Mouse (Mus musculus): ENCODE measurements around the gene Tmf1. TPM values are rescaled to one million over a fixed set of nuclear protein-coding genes. Genes with fewer than 3 reads are reported as not detected.

The Tmf1 gene
- polyA plus RNA-seq, 1 experiment from 2014 or later = 38.3 TPM

- peak overlapping the region; percentile 81 for H3K4me2 ChIP-seq
- 82% methylated on average over 12 of the region's 12 CpGs for WGBS
- H3K9ac ChIP-seq (replicated peaks) = no peak overlapping the region
- peak overlapping the region; percentile 62 for H3K4me3 ChIP-seq (replicated peaks)
- ATAC-seq (ENCODE audit: insufficient number of reproducible peaks, insufficient read depth, low FRiP score, low TSS enrichment, low read depth) = no peak
- H3K27me3 ChIP-seq = peaks cover 5% of the 10 kb centered on the region; the same call in 1 of the 2 replicates
- H3K4me1 ChIP-seq (replicated peaks) = peaks cover 7% of the 10 kb centered on the region; the same call in 1 of the 2 replicates
- H3K36me3 ChIP-seq = peaks cover 5% of the 10 kb centered on the region; the same call in 1 of the 2 replicates
- no peak overlapping the region for H3K27ac ChIP-seq
- H3K9me3 ChIP-seq = no peaks in the 10 kb centered on the region
These were observed 33.1 kb upstream of the Tmf1 start for GRCm38 (mm10) chr6:97211981-97212380.

- Histone ChIP-seq H3K9ac (replicated peaks) (peak overlapping the region; percentile 69), H3K27me3 (peaks cover 5% of the 10 kb centered on the region; the same call in 1 of the 2 replicates), H3K9me3 (no peaks in the 10 kb centered on the region), H3K4me1 (replicated peaks) (peaks cover 7% of the 10 kb centered on the region; the same call in 1 of the 2 replicates), H3K27ac (no peak overlapping the region), H3K36me3 (peaks cover 5% of the 10 kb centered on the region; the same call in 1 of the 2 replicates), H3K4me2 (peak overlapping the region; percentile 81), H3K4me3 (replicated peaks) (peak overlapping the region; percentile 62)
- 4% methylated on average over 22 of the region's 22 CpGs for WGBS
- peak; percentile 48; the same call in 1 of the 2 replicates for ATAC-seq (ENCODE audit: insufficient number of reproducible peaks, insufficient read depth, low FRiP score, low TSS enrichment, low read depth)
These were observed 32.2 kb upstream of the Tmf1 start for GRCm38 (mm10) chr6:97210962-97211601.

- WGBS = 11% methylated on average over 32 of the region's 32 CpGs
- peak; percentile 53 for ATAC-seq (ENCODE audit: insufficient number of reproducible peaks, insufficient read depth, low FRiP score, low TSS enrichment, low read depth)
- no peak within 1 kb of the TSS for H3K27ac ChIP-seq
- H3K9ac ChIP-seq (replicated peaks) = peak within 1 kb of the TSS; percentile 69
- H3K4me2 ChIP-seq = peak within 1 kb of the TSS; percentile 81
- H3K27me3 ChIP-seq = peaks cover 5% of the 10 kb centered on the region; the same call in 1 of the 2 replicates
- H3K9me3 ChIP-seq = no peaks in the 10 kb centered on the region
- peaks cover 5% of the 10 kb centered on the region; the same call in 1 of the 2 replicates for H3K36me3 ChIP-seq
- peak within 1 kb of the TSS; percentile 62 for H3K4me3 ChIP-seq (replicated peaks)
- peaks cover 7% of the 10 kb centered on the region; the same call in 1 of the 2 replicates for H3K4me1 ChIP-seq (replicated peaks)
These were observed 31.5 kb upstream of the Tmf1 start, which contains the start of gene Arl6ip5 for GRCm38 (mm10) chr6:97210191-97210961. Gene Arl6ip5, plus strand, starts transcription at chr6:97210689.

GRCm38 (mm10) chr6:97209751-97210150 lies 30.8 kb upstream of the Tmf1 start:
- Histone ChIP-seq H3K4me2 (no peak overlapping the region), H3K9me3 (no peaks in the 10 kb centered on the region), H3K27me3 (peaks cover 5% of the 10 kb centered on the region; the same call in 1 of the 2 replicates), H3K9ac (replicated peaks) (no peak overlapping the region), H3K27ac (no peak overlapping the region), H3K4me3 (replicated peaks) (no peak overlapping the region), H3K4me1 (replicated peaks) (peaks cover 7% of the 10 kb centered on the region; the same call in 1 of the 2 replicates), H3K36me3 (no peaks in the 10 kb centered on the region)
- 88% methylated on average over 4 of the region's 4 CpGs for WGBS
- no peak for ATAC-seq (ENCODE audit: insufficient number of reproducible peaks, insufficient read depth, low FRiP score, low TSS enrichment, low read depth)

- no peak overlapping the region for H3K4me3 ChIP-seq (replicated peaks)
- peaks cover 5% of the 10 kb centered on the region; the same call in 1 of the 2 replicates for H3K27me3 ChIP-seq
- ATAC-seq (ENCODE audit: insufficient number of reproducible peaks, insufficient read depth, low FRiP score, low TSS enrichment, low read depth) = no peak
- H3K4me1 ChIP-seq (replicated peaks) = peaks cover 9% of the 10 kb centered on the region; the same call in 1 of the 2 replicates
- 60% methylated on average over 3 of the region's 3 CpGs for WGBS
- H3K36me3 ChIP-seq = no peaks in the 10 kb centered on the region
- no peaks in the 10 kb centered on the region for H3K9me3 ChIP-seq
- no peak overlapping the region for H3K4me2 ChIP-seq
- H3K27ac ChIP-seq = no peak overlapping the region
- no peak overlapping the region for H3K9ac ChIP-seq (replicated peaks)
These were observed 30.3 kb upstream of the Tmf1 start for GRCm38 (mm10) chr6:97209201-97209600.

GRCm38 (mm10) chr6:97208406-97208805 lies 29.5 kb upstream of the Tmf1 start:
- ATAC-seq (ENCODE audit: insufficient number of reproducible peaks, insufficient read depth, low FRiP score, low TSS enrichment, low read depth) = no peak
- Histone ChIP-seq H3K9me3 (no peaks in the 10 kb centered on the region), H3K4me1 (replicated peaks) (peaks cover 15% of the 10 kb centered on the region; the same call in 1 of the 2 replicates), H3K27me3 (peaks cover 5% of the 10 kb centered on the region; the same call in 1 of the 2 replicates), H3K4me2 (no peak overlapping the region), H3K4me3 (replicated peaks) (no peak overlapping the region), H3K9ac (replicated peaks) (no peak overlapping the region), H3K27ac (0 out of 2 replicates have a peak overlapping the region, but pooled peaks have one; percentile 31), H3K36me3 (no peaks in the 10 kb centered on the region)
- WGBS = 46% methylated on average over 3 of the region's 3 CpGs

- H3K36me3 ChIP-seq = no peaks in the 10 kb centered on the region
- no peak overlapping the region for H3K27ac ChIP-seq
- no peak overlapping the region for H3K9ac ChIP-seq (replicated peaks)
- ATAC-seq (ENCODE audit: insufficient number of reproducible peaks, insufficient read depth, low FRiP score, low TSS enrichment, low read depth) = no peak
- H3K9me3 ChIP-seq = no peaks in the 10 kb centered on the region
- no peak overlapping the region for H3K4me2 ChIP-seq
- H3K4me1 ChIP-seq (replicated peaks) = peaks cover 14% of the 10 kb centered on the region; the same call in 1 of the 2 replicates
- 87% methylated on average over 4 of the region's 4 CpGs for WGBS
- H3K4me3 ChIP-seq (replicated peaks) = no peak overlapping the region
- peaks cover 2% of the 10 kb centered on the region; the same call in 1 of the 2 replicates for H3K27me3 ChIP-seq
These were observed 28.2 kb upstream of the Tmf1 start for GRCm38 (mm10) chr6:97207085-97207484.

GRCm38 (mm10) chr6:97205439-97205885 lies 26.5 kb upstream of the Tmf1 start, which contains the start of gene Uba3:
Gene Uba3, minus strand, starts transcription at chr6:97205647.
- 1% methylated on average over 38 of the region's 38 CpGs for WGBS
- Histone ChIP-seq H3K9ac (replicated peaks) (peak within 1 kb of the TSS; percentile 95), H3K9me3 (no peaks in the 10 kb centered on the region), H3K4me1 (replicated peaks) (peaks cover 11% of the 10 kb centered on the region; the same call in 1 of the 2 replicates), H3K27ac (peak within 1 kb of the TSS; percentile 90), H3K36me3 (0 out of 2 replicates have a peak, but pooled peaks cover 4% of the 10 kb centered on the region), H3K4me2 (peak within 1 kb of the TSS; percentile 64), H3K27me3 (no peaks in the 10 kb centered on the region), H3K4me3 (replicated peaks) (peak within 1 kb of the TSS; percentile 92)
- ATAC-seq (ENCODE audit: insufficient number of reproducible peaks, insufficient read depth, low FRiP score, low TSS enrichment, low read depth) = peak; percentile 97

GRCm38 (mm10) chr6:97204952-97205351 lies 26.0 kb upstream of the Tmf1 start:
- Histone ChIP-seq H3K36me3 (0 out of 2 replicates have a peak, but pooled peaks cover 5% of the 10 kb centered on the region), H3K27ac (peak overlapping the region; percentile 90), H3K4me1 (replicated peaks) (peaks cover 11% of the 10 kb centered on the region; the same call in 1 of the 2 replicates), H3K4me3 (replicated peaks) (peak overlapping the region; percentile 92), H3K4me2 (peak overlapping the region; percentile 64), H3K9ac (replicated peaks) (peak overlapping the region; percentile 95), H3K9me3 (no peaks in the 10 kb centered on the region), H3K27me3 (no peaks in the 10 kb centered on the region)
- peak; percentile 13; the same call in 1 of the 2 replicates for ATAC-seq (ENCODE audit: insufficient number of reproducible peaks, insufficient read depth, low FRiP score, low TSS enrichment, low read depth)
- under 1% methylated on average over 16 of the region's 16 CpGs for WGBS

GRCm38 (mm10) chr6:97204252-97204869 lies 25.4 kb upstream of the Tmf1 start:
- no peaks in the 10 kb centered on the region for H3K27me3 ChIP-seq
- no peaks in the 10 kb centered on the region for H3K9me3 ChIP-seq
- peak overlapping the region; percentile 64 for H3K4me2 ChIP-seq
- peaks cover 11% of the 10 kb centered on the region; the same call in 1 of the 2 replicates for H3K4me1 ChIP-seq (replicated peaks)
- H3K36me3 ChIP-seq = 0 out of 2 replicates have a peak, but pooled peaks cover 7% of the 10 kb centered on the region
- peak overlapping the region; percentile 95 for H3K9ac ChIP-seq (replicated peaks)
- no peak overlapping the region for H3K27ac ChIP-seq
- ATAC-seq (ENCODE audit: insufficient number of reproducible peaks, insufficient read depth, low FRiP score, low TSS enrichment, low read depth) = no peak
- whole genome bisulfite sequencing = 15% methylated on average over 9 of the region's 9 CpGs
- H3K4me3 ChIP-seq (replicated peaks) = peak overlapping the region; percentile 92
